Mouse (Mus musculus) layer of hippocampus, postnatal 10 days (tissue): ENCODE measurements around the gene Nabp1. TPM values are rescaled to one million over a fixed set of nuclear protein-coding genes. Genes with fewer than 3 reads are reported as not detected.

ENCODE experiments used
- total RNA-seq, 2 experiments: library from RNA; stranded (reverse); gene quantifications; 2 replicates each; pipeline ENCODE4 v1.2.3; 2021

The Nabp1 gene
- total RNA-seq, 2 experiments from 2014 or later = 16.9 to 21.4 TPM

Other genes with a start within 250 kb of the Nabp1 start
- gene Cavin2, start 189.3 kb downstream of the Nabp1 start, total RNA-seq = 1 to 10 TPM; 4.2 to 4.8 TPM